Mouse (Mus musculus): Measurements from ENCODE around the gene Nr1i3. TPM values are rescaled to one million over a fixed set of nuclear protein-coding genes. Genes with fewer than 3 reads are reported as not detected.
"Not testable (repeated sequence)": the region's sequence is repeated elsewhere in the genome, so short reads cannot be mapped to it uniquely, and the experiment has no call there.

Nr1i3 gene
- polyA plus RNA-seq, 1 experiment, result 0.16 TPM

DNA sequence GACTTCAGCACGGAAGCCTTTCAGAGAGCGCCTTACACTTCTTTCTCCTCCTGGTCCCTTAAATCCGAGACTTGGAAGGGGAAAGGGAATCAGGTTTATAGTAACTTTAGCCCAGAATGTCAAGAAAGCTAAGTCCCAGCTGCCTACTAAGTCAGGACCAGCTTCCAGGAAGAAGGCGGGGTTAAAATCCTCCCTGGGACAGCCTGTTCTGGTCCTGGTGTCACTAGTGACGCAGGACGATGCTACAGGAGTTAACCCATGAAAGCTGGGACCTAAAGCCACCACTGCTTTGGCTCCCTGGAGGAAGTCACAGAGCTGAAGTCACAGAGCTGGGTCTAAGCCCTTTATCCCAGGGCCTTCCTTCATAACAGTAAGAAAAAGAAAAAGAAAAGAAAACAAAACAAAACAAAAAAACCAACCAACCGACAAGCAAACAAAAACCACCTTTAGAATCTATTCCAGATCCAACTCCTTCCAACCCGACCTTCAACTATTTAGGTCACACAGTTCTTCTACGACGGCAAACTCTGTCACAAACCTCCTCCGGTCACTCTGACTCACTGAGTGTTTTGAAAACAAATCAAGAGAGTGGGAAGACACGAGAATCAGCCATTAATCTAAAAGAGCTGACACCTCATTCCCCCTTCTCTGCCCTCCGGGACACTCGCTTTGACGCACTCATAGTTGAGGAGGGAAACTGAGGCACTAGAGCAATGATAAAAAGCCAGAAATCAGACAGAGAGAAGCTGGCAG is 26.4 kb downstream of the Nr1i3 start:
- Histone ChIP-seq H3K4me1 (ENCODE audit: control insufficient read depth, insufficient read depth, low read length) (no peaks in the 10 kb centered on the region; the same call in 1 of the 2 replicates), H3K36me3 (ENCODE audit: control insufficient read depth, insufficient read depth, low read length) (peaks cover 7% of the 10 kb centered on the region), H3K27ac (ENCODE audit: control insufficient read depth, insufficient read depth, low read depth, low read length) (peak overlapping the region; percentile 21; the same call in 1 of the 2 replicates), H3K4me3 (ENCODE audit: control insufficient read depth, low read depth, low read length) (no peak overlapping the region), H3K27me3 (ENCODE audit: control insufficient read depth, insufficient read depth, low read length) (no peaks in the 10 kb centered on the region)
- TF ChIP-seq CTCF (IDR thresholded peaks at IDR 0.05; ENCODE audit: control insufficient read depth, insufficient read depth, insufficient replicate concordance, low read depth, low read length), result no peak
- no peak for TF ChIP-seq POLR2A (IDR thresholded peaks at IDR 0.05; ENCODE audit: control insufficient read depth, low read depth, low read length)

DNA sequence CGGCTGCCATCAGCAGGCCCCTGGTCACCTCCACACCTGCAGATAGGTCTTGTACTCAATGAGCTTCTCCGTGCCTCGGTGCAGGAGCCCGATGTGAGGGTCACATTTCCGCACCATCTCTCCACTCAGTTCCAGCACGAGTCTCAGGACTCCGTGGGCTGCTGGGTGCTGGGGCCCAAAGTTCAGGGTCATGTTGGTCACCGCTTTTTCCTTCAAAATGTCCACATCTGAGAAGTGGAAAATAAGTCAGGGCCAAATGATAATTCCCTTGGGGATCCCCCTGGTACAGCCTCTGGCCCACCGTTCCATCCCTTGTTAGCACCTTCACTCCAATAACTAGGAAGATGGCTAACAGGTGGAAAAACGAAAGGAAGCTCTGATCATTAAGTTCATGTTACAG is 27.1 kb downstream of the Nr1i3 start:
- peaks cover 6% of the 10 kb centered on the region for H3K36me3 ChIP-seq (ENCODE audit: control insufficient read depth, insufficient read depth, low read length)
- no peaks in the 10 kb centered on the region for H3K27me3 ChIP-seq (ENCODE audit: control insufficient read depth, insufficient read depth, low read length)
- H3K4me1 ChIP-seq (ENCODE audit: control insufficient read depth, insufficient read depth, low read length), result no peaks in the 10 kb centered on the region; the same call in 1 of the 2 replicates
- no peak for TF ChIP-seq CTCF (IDR thresholded peaks at IDR 0.05; ENCODE audit: control insufficient read depth, insufficient read depth, insufficient replicate concordance, low read depth, low read length)
- TF ChIP-seq POLR2A (IDR thresholded peaks at IDR 0.05; ENCODE audit: control insufficient read depth, low read depth, low read length), result no peak
- peak overlapping the region; percentile 21; the same call in 1 of the 2 replicates for H3K27ac ChIP-seq (ENCODE audit: control insufficient read depth, insufficient read depth, low read depth, low read length)
- no peak overlapping the region for H3K4me3 ChIP-seq (ENCODE audit: control insufficient read depth, low read depth, low read length)

DNA sequence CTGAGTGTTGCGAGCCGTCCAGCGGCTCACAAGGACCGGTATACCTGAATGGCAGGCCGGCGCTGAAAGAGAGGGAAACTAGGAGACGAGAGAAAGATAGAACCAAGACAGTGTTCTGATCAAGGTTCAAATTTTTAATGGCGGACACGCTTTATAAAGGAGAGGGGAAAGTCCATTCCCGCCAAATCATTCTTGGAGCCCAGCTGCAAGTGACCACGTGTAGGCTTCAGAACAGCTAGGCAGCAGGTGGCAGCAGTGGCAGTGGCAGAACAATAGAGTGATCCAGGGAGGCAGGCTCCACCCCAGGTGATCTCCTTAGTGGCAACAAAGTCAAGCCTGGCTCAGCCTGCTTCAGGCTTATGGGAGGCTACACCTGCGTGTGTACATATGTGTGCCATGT is 28.2 kb downstream of the Nr1i3 start:
- H3K4me1 ChIP-seq (ENCODE audit: control insufficient read depth, insufficient read depth, low read length); H3K36me3 ChIP-seq (ENCODE audit: control insufficient read depth, insufficient read depth, low read length); H3K4me3 ChIP-seq (ENCODE audit: control insufficient read depth, low read depth, low read length); H3K27me3 ChIP-seq (ENCODE audit: control insufficient read depth, insufficient read depth, low read length); H3K27ac ChIP-seq (ENCODE audit: control insufficient read depth, insufficient read depth, low read depth, low read length): not testable (repeated sequence)

DNA sequence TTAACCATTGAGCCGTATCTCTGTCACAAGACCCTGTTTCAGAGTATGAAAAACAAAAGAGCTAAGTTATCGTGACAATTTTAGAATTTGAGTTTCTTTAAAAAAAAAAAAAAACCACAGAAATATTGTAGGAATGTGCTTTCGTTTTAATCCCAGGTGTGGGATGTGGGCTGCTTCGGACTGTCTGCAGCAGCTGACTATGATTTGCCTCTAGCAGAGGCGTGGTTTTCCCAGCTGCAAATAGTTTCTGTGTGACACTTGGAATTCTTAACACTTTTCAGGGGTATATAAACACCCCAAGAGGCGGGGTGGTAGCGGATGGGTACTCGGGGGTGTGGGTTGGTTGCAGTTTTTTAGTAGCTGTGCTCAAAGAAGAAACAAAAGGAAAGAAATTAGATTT is 31.6 kb downstream of the Nr1i3 start:
- peaks cover 6% of the 10 kb centered on the region for H3K4me1 ChIP-seq (ENCODE audit: control insufficient read depth, insufficient read depth, low read length)
- TF ChIP-seq CTCF (IDR thresholded peaks at IDR 0.05; ENCODE audit: control insufficient read depth, insufficient read depth, insufficient replicate concordance, low read depth, low read length), result no peak
- TF ChIP-seq POLR2A (IDR thresholded peaks at IDR 0.05; ENCODE audit: control insufficient read depth, low read depth, low read length), result no peak
- no peaks in the 10 kb centered on the region for H3K27me3 ChIP-seq (ENCODE audit: control insufficient read depth, insufficient read depth, low read length)
- no peak overlapping the region for H3K27ac ChIP-seq (ENCODE audit: control insufficient read depth, insufficient read depth, low read depth, low read length)
- H3K4me3 ChIP-seq (ENCODE audit: control insufficient read depth, low read depth, low read length), result no peak overlapping the region
- no peaks in the 10 kb centered on the region for H3K36me3 ChIP-seq (ENCODE audit: control insufficient read depth, insufficient read depth, low read length)

DNA sequence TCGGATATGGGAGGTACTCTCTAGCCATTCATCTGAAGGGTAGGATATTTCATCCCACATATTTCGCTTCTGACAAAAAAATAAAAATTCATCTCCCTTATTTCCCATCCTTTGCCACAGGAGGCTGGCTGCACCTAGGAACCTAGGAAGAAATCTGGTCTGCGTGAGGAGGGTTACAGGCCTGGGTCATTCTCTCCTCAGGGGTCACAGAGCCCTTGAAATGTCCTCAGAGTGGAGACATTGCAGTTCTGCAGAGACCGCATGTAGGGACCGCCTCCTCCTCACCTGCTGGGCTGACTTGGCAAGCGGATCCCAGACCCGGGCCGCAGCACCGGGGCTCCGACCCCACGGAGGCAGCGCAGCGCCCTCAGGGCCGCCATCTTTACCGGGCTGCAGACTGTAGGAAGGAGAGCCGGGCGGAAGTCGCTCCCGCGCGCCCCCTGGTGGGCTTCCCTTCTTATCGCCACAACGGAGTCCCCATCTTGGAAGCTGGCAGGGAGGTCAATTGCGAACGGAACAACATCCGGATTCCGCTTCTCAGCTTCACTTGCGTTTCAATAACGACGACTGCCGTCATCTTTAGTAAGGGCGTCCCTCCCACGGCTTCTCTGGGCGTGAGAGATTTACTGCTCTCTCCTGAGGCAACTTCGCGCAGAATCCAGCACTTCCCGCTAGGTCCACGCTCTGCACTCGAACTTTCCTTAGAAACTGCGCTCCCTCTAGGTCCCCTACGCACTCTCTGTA is 33.1 kb downstream of the Nr1i3 start:
- H3K27ac ChIP-seq (ENCODE audit: control insufficient read depth, insufficient read depth, low read depth, low read length), result peak overlapping the region; percentile 88
- TF ChIP-seq POLR2A (IDR thresholded peaks at IDR 0.05; ENCODE audit: control insufficient read depth, low read depth, low read length) (peak; percentile 84), CTCF (IDR thresholded peaks at IDR 0.05; ENCODE audit: control insufficient read depth, insufficient read depth, insufficient replicate concordance, low read depth, low read length) (peak; percentile 74; the same call in 1 of the 2 replicates)
- H3K27me3 ChIP-seq (ENCODE audit: control insufficient read depth, insufficient read depth, low read length), result no peaks in the 10 kb centered on the region
- H3K4me1 ChIP-seq (ENCODE audit: control insufficient read depth, insufficient read depth, low read length), result peaks cover 16% of the 10 kb centered on the region
- H3K36me3 ChIP-seq (ENCODE audit: control insufficient read depth, insufficient read depth, low read length), result no peaks in the 10 kb centered on the region
- H3K4me3 ChIP-seq (ENCODE audit: control insufficient read depth, low read depth, low read length), result peak overlapping the region; percentile 95

DNA sequence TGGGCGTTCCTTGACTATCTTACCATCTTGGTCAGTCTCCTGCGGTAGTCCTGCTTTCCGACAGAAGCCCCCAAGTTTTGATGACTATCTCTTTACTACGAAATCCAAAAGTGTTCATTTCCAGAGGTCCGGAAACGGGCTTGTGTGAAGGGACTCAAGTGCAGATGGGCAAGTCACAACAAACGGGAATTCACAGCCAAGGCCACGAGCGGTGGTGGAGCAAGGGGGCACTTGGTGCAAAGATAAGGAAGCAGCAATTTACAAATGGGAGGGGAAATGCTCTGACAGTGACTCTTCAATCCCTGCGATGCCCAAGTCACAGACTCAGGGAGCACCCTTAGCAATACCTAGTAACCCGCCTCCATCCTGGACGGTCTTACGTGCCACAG is 33.7 kb downstream of the Nr1i3 start:
- TF ChIP-seq CTCF (IDR thresholded peaks at IDR 0.05; ENCODE audit: control insufficient read depth, insufficient read depth, insufficient replicate concordance, low read depth, low read length) (no peak), POLR2A (IDR thresholded peaks at IDR 0.05; ENCODE audit: control insufficient read depth, low read depth, low read length) (no peak)
- no peaks in the 10 kb centered on the region for H3K36me3 ChIP-seq (ENCODE audit: control insufficient read depth, insufficient read depth, low read length)
- H3K4me1 ChIP-seq (ENCODE audit: control insufficient read depth, insufficient read depth, low read length), result peaks cover 16% of the 10 kb centered on the region
- H3K27ac ChIP-seq (ENCODE audit: control insufficient read depth, insufficient read depth, low read depth, low read length), result peak overlapping the region; percentile 64
- no peaks in the 10 kb centered on the region for H3K27me3 ChIP-seq (ENCODE audit: control insufficient read depth, insufficient read depth, low read length)
- H3K4me3 ChIP-seq (ENCODE audit: control insufficient read depth, low read depth, low read length), result peak overlapping the region; percentile 95

DNA sequence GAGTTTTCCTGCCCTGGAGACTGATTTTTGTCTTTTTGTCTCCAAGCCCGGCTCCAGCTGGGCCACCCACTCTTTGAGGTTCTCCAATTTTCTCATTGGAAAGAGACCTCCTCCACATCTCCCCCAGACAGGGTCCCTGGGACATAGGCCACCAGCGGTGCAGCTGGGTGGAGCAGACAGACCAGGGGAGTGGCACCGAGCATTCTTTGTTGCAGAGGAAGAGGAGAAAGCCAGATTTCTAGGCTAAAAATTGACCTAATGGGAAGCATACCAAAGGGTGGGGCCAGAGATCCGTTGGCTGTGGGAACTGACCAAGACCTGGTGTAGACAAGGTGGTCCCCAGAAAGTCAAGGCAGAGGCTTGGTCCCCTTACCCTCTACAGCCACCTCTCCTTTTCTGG is 34.1 kb downstream of the Nr1i3 start:
- Histone ChIP-seq H3K4me3 (ENCODE audit: control insufficient read depth, low read depth, low read length) (no peak overlapping the region), H3K4me1 (ENCODE audit: control insufficient read depth, insufficient read depth, low read length) (peaks cover 16% of the 10 kb centered on the region), H3K27ac (ENCODE audit: control insufficient read depth, insufficient read depth, low read depth, low read length) (no peak overlapping the region), H3K27me3 (ENCODE audit: control insufficient read depth, insufficient read depth, low read length) (no peaks in the 10 kb centered on the region), H3K36me3 (ENCODE audit: control insufficient read depth, insufficient read depth, low read length) (no peaks in the 10 kb centered on the region)
- no peak for TF ChIP-seq CTCF (IDR thresholded peaks at IDR 0.05; ENCODE audit: control insufficient read depth, insufficient read depth, insufficient replicate concordance, low read depth, low read length)
- TF ChIP-seq POLR2A (IDR thresholded peaks at IDR 0.05; ENCODE audit: control insufficient read depth, low read depth, low read length), result no peak
